Comparison of ENCODE assay signal across 8 mouse cellular contexts in the genomic region with DNA sequence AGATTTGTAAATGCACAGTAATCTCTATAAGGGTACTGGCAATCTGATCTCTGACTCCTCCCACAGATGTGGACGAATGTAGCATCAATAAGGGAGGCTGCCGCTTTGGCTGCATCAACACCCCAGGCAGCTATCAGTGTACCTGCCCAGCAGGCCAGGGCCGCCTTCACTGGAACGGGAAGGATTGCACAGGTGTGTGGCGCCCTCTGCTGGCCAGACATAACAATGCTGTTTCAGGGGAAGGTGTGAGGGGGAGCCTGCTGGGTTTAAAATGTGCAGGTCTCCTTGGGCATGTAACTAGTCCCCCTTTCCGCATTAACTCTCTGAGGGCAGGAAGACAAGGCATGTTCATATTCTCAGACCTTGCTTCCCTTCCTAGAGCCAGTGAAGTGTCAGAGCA. TPM values are rescaled to one million over a fixed set of nuclear protein-coding genes. Genes with fewer than 3 reads are reported as not detected.
DNase-seq lines count a peak whose midpoint lies in the region; ATAC-seq lines count a peak whose summit lies in the region.

No protein-coding gene starts in this region.

- ATAC-seq in cerebellum, adult (ENCODE audit: insufficient number of reproducible peaks, low FRiP score, low TSS enrichment), result no peak

- DNase-seq in cerebellum, adult 11 months, result peak; percentile 73
- DNase-seq in cerebellum, adult 18-20 months, result peak; percentile 77 to 85
- peak; percentile 84 for DNase-seq in forelimb bud, embryonic 11.5 days (ENCODE audit: low read depth, low spot score)
- DNase-seq in kidney, adult 11 months, result peak; percentile 55
- DNase-seq in left cerebral cortex, postnatal 4 days, result peak; percentile 79
- DNase-seq in monocyte, adult 2 months (ENCODE audit: low read depth in 1 of 2, low spot score in 2 of 2), result peak; percentile 17 to 68
- DNase-seq in spleen, postnatal 4 days (ENCODE audit: low spot score in 2 of 2), result peak; percentile 73 to 91

- intact Hi-C loops in left cerebral cortex, postnatal 4 days (cut with DNase I), result loop anchor here (5.0 kb wide), 1 partner anchor 81 kb away; the partner anchor contains the start of gene Tcp11

RNA-seq across cellular contexts. Expression of gene Zfp523, which starts 13.3 kb away (rescaled TPM):
- 10 to 100 TPM; 85.8 to 90.7 TPM for total RNA-seq in left cerebral cortex, postnatal 4 days (2021)

RNA-seq across cellular contexts. Expression of gene Scube3, which starts 21.7 kb away (rescaled TPM):
- 10 to 100 TPM; 15.0 to 15.9 TPM for total RNA-seq in left cerebral cortex, postnatal 4 days (2021)

RNA-seq across cellular contexts. Expression of gene Def6, which starts 43.9 kb away (rescaled TPM):
- 1 to 10 TPM; 7.2 to 9.1 TPM for total RNA-seq in left cerebral cortex, postnatal 4 days (2021)
